Mouse (Mus musculus) limb, embryonic 11.5 days (tissue): ENCODE results near the gene Nid2. TPM values are rescaled to one million over a fixed set of nuclear protein-coding genes. Genes with fewer than 3 reads are reported as not detected.

Experiments used
- polyA plus RNA-seq: library from polyadenylated mRNA; unstranded; fragments of >200 nt; fragmentation: Nextera tagmentation; extraction: Ambion mirVana; gene quantifications from 2 replicates; pipeline ENCODE4 v1.2.1, GENCODE M21; 2014

Nid2 gene
- polyA plus RNA-seq, 1 experiment from 2014 or later, result 82.3 TPM

Other genes with a start within 250 kb of the Nid2 start
- gene Gm2244, start 201.3 kb upstream of the Nid2 start, polyA plus RNA-seq, result 0.13 and 0.20 TPM in 2 replicates
- gene Gm2237, start 166.1 kb upstream of the Nid2 start, polyA plus RNA-seq, result 2.7 and 3.7 TPM in 2 replicates
- not detected in 2 replicates for gene Gm5458, start 148.7 kb upstream of the Nid2 start, polyA plus RNA-seq
- gene Rtraf, start 72.6 kb downstream of the Nid2 start, polyA plus RNA-seq, result 256 and 263 TPM in 2 replicates
- gene Gng2, start 226.4 kb downstream of the Nid2 start, polyA plus RNA-seq, result 69.7 and 73.9 TPM in 2 replicates